Mouse (Mus musculus) erythroblast, adult 5-6 weeks (primary cell): ENCODE measurements at regions not wholly inside any gene's neighbourhood (a gene's known extent, or its start where the extent isn't known, plus 50 kb on each side); places are given as distances from the start of the nearest gene placed in this dataset.

ENCODE experiments used
- ATAC-seq: replicated peaks from 2 replicates; pipeline ENCODE4 v1.8.0; 2016; ENCODE audit warnings: moderate number of reproducible peaks, mild to moderate bottlenecking, moderate TSS enrichment, inconsistent platforms; ENCODE audit not compliant: poor library complexity, low FRiP score, severe bottlenecking

DNA sequence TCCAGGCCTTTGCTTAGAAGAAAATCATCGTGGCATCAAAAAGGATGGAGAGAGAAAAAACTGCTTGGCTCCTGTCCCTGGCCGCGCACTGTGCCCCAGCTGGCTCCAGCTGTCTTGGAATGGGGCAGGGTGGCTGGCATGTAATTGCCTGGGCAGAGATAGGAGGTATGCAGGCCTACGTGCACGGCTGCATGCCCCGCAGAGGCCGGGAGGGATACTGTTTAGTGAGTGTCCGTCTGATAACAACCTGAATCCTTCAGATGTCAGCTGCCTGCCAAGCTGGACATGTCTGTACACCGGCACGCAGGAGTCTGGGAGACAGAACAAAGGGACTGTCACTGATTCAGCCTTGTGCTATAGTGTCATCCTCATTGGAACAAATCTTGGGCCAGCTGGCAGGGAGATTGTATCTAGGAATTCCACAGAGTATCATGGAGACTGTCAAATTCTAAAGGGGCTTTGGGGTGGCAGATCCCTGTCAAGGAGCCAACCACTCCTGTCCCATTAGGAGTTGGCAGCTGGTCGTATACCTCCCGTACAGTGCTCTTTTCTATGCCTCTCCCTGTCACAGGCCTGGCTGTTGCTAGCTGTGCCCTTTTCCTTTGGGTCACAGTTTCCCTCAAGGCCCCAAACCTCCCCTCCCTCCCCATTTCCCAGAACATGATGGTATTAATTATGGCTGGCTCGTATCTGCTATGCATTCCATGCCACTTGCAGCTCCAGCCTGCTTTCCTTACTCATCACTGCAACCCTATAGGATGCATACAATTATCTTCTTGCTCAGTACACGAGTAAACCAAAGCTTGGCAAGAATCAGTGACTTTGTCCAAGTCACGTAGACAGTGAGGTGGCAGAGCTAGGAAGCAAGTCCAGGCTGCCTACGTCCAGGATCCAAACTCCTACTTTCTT, 83.5 kb upstream of the Egln3 start:
- no peak for ATAC-seq

DNA sequence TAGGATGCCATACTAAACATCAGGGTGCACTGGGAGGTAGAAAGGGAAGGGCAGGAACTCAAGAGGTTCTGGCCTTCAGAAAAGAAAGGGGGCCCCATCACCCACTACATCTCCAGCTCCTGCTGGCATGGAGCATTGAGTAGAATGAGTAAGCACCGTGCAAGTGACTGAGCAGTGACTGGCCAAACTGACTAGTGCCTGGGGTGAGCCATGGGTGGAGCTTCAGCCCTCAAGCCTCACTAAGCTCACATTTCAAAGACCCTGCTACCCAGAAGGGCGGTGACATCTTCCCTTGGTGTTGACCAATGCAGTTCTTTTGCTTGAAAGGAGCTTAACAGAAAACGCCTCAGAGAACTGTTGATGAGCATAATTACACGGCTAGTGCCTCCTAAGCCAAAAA, 80.0 kb upstream of the Egln3 start:
- no peak for ATAC-seq

DNA sequence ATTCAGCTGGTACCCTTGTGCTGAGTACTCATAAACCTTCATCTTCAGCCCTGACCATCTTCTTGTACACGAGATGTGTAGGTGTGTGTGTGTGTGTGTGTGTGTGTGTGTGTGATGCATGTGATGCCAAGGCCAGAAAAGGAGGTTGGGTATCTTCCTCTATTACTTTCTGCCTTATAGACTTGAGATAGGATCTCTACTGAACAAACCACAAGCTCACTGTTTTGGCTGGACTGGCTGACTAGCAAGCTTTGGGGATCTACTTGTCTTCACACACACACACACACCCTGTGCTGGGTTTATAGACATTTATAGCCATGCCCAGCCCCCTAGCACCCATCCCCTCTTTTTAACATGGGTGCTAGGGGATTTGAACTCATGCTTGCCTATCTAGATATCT, 79.4 kb upstream of the Egln3 start:
- no peak for ATAC-seq

DNA sequence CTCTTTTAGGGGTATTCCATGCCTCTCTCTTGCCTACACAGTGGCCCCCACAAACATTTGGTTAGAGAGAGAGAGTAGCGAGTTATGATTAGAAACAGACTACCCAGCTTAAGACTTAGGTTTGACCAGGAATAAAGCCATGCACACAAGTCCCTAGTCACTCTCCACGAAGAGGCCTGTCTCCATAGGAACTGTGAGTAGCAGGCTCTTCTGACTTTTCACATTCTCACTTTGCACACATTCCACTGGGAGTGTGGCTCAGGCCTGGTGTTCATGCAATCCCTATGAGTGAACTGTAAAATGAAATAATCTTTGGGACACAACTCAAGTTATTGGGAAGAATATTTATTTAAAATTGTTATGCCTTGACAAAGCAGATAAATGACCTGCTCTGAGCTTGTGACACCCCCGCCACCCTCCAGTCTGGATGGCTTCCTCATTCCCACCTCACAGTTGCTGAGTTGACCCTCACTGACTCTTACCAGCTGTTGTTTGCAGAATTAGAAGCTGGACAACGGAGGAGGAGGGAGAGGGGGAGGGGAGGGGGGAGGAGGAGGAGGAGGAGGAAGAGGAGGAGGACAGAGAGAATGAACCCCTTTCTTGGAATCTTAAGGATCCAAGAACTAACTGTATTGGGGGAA, 78.7 kb upstream of the Egln3 start:
- no peak for ATAC-seq

DNA sequence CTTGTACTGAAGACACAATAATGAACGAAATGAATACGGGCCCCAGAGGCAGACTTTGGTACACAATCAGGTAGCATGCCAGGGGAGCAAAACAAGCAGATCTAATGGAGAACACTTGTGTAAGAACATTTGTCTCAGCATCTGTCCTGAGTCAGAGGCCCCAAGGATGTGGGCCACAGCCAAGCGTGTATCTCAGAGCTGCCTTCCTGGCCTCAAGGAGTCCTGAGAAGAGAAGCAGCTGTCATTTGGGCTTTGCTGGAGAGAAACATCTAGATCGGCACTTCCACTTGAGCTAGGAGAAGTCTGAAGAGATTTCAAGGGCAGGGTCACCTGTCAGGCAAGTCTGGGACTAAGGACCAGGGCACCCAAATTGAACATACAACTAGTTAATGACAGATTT, 76.8 kb upstream of the Egln3 start:
- no peak for ATAC-seq

DNA sequence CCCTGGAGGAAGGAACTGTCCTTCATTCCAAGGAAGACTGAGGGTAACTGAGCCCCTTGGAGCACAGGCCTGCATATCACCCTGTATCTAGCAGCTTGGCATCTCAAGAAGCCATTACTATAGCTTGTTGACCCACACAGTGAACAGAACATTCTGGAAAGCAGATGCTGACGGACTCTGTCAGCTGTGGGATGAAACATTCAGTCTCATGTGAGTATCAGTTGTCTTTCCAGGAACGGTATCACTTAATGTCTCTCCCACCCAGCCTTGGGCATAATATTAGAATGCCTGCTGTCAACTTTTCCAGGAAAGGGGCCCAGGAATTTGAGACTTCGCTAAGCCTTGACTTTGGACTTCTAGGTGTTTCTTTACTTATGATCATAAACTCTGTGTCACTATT, 76.3 kb upstream of the Egln3 start:
- no peak for ATAC-seq

DNA sequence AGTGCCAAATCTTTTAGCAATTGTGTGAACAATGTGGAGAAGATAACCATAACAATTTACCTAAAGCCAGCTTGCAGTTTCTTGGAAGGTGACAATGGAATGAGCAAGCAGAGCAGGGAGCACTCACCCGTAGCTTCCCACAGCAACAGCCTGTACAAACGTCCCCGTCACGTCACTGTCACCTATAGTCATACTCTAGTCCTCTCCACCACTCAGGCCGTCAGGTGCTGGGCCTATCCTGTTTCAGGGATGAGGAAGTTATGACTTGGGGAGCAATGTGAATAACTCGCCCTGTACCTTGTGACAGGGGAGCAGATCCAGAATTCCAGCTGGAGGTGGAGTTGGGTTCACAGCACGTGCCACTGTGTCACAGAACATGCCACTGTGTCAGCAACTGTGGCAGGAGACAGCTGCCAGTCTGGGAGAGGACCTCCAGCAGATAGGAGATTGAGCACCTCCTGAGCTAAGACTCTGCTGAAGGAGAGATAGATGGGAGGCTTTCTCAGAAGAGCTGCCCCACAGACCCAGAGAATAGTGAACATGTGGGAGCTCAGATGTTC, 73.4 kb upstream of the Egln3 start:
- no peak for ATAC-seq

DNA sequence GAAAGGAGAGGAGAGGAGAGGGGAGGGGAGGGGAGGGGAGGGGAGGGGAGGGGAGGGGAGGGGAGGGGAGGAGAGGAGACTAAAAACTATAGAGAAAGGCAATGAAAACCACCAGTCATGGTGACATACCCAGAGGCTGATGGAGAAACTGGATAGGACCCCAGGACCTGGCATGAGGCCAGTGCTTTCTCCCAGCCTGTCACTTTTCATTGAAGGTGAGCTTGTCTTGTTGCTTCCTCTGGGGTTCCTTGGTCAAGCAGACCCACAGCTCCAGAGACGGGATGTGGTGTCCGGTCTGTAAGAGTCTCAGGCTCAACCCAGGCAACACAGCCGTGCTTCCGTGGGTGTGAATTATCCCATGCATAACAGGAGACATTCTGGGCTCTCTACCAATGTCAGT, 69.8 kb upstream of the Egln3 start:
- ATAC-seq = no peak

DNA sequence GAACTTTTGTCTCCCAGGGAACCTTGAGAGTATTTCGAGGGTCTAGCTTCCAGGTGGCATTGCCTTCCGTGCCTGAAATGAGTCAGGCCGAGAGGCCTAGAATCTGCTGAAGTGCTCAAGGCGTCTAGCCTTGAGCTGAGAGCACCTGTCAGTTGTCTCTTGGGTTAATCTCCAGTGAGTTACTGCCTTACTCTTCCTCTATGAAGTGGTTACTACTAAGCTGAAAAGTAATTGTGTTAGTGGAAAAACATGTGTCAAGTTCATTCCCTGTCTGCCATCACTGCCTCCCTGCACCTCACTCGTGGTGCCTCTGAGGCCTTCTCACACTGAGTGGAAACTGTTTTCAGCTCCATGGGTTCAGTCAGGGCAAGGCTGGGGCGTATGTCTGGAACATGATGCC, 69.0 kb upstream of the Egln3 start:
- ATAC-seq = no peak

DNA sequence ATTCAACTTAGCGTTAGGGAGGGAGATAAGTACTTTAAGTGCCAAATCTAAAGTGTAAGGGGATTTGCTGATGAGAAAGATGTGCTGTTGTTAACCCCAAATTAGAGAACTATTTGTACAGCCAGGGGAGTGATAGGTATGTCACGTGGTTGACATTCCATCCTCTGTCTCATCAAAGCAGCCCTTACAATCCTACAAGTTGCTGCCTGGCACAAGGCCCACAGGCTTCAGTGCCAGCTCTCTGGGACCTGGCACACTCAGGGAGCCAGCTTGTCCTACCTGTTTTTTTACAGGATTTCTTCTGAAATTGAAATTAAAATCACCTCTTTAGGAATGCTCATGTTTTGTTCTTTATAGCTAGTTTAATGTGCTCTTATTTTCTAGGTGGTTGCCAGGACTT, 68.6 kb upstream of the Egln3 start:
- ATAC-seq = no peak

DNA sequence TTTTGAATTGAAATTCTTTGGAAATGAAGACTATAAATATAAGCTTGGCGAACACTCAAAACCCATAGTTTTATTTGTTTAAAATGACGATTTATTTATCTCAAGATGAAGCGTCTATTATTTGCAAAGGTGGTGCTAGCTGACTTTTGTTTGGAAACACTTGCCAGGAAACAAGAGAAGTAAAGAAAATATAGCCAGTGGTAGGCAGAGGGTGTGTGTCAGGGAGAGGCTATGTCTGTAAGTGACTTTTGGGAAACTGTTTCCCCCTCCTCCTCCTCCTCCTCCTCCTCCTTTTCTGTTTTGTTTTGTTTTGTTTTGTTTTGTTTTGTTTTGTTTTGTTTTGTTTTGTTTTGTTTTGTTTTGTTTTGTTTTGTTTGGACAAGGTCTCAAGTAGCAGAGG, 62.2 kb upstream of the Egln3 start:
- no peak for ATAC-seq

DNA sequence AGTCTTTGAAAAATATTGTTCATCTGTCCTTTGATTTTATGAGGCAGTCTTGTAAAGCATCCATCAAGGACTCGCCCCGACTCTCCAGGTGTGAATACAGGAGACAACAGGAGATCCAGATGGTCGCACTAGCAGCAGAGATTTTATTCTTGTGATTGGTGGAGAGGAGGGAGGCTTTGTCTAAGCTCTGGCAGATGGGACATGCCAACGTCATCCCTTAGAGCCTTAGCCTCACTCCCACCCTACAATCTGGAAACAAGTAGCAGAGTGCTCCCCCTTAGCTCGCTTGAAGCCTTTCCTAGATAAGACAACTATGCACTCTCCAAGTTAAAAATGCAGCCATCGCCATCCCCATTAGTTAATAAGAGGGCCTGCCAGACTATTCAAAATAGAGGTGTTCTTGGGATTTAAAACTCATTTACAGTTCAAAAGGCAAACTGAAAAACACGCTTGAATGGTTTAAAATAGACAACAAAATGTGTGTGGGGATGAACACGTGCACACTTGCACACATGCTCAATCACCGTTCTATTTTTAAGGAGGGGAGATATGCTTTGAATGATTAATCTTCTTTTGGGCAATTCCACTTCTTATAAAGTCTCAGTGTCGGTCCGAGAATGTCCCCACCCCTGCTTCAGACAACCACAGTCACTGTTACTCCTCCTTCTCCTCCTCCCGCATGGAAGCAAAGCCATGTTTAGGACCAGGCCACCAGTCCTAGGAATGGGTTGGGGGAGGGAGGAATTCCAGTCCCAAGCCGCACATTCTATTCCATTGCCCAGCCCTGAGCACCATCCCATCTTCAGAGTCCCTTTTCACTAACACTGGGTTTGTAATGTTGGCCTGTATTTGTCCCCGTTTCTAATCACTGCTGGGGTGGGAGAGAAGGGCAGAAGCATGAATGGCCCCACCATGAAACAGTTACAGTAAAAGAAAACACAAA, 61.5 kb upstream of the Egln3 start:
- ATAC-seq = no peak

DNA sequence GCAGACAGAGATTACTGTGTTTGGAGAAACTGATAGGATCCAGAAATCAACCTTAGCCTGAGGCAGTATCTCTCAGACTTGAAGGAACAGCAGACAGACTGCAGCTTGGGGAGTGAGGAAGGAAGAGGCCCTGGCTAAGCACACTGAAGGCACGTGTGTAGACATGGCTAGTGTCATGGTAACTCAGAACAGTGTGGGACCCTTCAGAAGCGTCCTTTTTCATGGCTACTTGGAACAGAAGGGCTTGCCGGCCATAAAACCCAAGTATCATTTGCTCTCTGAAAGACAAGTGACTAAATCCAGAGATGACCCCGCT, 60.7 kb upstream of the Egln3 start:
- no peak for ATAC-seq

DNA sequence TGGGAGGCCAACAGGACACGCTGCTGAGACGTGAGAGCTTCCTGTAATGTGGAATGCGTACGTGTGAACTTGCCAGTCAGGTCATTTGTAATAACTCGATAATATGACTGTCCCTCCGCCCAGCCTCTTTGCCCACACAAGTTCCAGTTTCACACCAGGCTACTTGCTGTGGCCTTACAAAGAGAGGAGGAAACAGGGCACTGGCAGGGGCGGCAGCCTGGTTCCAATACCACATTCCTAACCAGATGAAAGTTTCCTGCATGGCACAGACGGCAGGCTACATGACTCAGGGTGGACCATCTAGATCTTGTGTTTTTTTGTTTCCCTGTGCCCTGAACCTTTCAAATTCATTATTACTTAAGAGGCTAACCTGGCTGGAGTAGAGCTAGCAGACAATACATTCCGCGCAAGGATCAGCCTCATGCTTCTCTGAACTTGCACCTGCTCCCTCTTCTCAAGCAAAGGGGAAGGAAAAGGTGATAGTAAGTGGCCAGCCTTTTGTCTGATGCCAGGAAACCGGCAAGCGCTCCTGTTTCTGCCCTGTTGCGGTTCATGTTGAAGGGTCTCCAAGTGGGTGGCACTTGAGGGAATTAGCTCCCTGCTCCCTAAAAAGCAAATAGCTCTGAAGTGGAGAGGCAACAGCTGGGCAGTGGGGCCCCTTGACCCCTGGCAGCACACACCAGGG, 60.2 kb upstream of the Egln3 start:
- no peak for ATAC-seq

DNA sequence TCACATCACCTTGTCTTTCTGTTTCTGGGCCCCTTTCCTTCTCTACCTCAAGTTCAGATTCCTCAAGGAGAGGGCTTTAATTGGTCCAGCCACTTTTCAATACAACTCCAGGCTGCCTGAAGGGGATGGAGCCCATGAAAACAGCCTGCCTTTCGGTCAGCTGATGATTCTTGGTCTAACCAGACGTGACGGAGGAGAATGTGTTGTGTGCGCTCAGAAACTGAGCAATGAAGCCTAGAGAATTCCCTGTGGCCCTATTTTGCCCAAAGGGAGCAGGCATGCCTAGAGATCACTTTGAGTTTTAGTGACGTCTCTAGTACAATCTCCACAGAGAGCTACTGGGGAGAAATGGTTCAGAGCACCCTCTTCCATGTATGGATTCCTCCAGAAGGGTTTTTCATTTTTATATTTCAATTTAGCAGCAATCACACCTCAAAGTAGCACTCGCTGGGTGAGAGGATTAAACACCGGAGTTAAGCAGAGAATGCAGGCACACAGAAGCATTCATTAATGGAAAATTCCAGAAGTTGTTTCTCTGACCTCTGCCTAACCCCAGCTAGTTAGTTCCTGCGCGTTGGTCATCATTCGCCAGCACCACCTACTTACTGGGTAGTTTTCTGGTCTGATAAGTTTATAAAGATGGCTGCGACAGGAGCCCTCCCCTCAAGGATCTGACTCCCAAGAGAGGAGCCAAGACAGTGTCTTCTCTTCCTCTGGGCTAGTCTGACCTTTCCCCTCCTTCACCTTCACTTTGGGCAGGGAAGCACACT, 58.8 kb upstream of the Egln3 start:
- no peak for ATAC-seq

DNA sequence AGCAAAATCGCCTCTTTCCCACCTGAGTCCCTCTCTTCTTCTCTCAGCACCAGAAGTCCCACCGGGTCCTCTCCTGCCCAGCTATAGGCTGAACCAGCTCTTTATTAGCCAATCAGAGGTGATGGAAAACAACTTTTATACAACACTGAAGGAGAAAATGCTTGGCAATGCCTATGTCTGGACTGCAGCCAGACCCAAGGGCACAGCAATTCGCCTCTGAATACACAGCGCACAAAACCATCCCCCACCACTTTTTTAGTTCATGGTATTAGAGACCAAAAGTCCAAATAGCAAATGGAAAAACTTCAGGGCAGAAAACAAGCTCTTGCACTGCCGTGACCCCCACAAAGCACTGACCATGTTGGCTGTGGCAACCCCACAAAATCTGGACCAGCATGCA, 57.8 kb upstream of the Egln3 start:
- ATAC-seq = no peak

DNA sequence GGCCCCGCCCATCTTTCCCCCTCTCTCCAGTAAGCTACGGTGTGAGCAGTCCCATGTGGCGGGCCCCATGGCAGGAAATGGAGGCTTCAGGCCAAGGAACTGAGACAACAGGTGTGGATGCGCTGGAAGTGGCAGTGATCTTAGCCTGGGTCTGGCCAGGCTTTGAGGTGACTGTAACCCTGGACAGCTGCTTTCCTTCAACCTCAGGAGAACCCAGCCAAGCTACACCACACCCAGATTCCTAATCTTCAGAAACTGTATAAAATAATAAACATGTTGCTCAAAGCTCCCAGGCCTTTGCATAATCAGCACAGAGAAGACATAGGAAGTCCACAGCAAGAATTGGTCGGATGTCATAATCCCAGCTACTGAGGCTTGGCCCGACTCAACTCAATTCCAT, 56.8 kb upstream of the Egln3 start:
- no peak for ATAC-seq

DNA sequence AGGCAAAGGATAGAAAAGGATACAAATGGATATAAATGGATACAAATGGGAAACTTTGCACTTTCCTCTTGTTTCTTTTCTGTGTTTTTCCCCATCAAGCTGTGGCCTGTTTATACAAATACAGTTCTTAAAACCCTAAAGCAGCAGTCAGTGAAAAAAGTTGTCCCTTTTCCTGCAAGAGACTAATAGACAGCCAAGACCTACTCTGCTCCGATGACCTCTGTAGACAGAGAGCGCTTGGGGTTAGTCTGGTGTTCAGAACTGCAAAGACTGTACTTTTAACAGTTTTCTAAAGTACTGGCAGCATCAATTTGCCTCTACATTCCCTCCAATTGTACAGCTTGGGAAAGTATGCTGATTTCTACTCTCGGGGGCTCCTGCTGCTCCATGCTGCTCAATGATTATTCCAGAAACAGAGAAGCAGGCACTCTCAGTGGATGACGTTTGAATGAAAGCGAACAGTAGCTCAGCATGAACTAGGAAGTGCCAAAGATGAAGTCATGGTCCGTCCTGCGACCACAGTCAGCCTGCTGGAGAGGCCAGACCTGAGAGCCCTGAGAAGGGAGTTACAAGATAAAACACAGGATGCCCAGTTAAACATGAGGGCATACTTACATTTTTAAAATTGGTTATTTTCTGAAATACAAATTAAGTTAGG, 54.2 kb upstream of the Egln3 start:
- ATAC-seq = no peak
